Mouse (Mus musculus): ENCODE measurements around the gene Zfpl1. TPM values are rescaled to one million over a fixed set of nuclear protein-coding genes. Genes with fewer than 3 reads are reported as not detected.
A peak's percentile ranks its signal among the peaks of the same experiment; 100 is the strongest.
"Not testable (repeated sequence)": the region's sequence is repeated elsewhere in the genome, so short reads cannot be mapped to it uniquely, and the experiment has no call there.

Zfpl1 gene
- polyA plus RNA-seq, 1 experiment from 2014 or later, result 71.7 TPM

- Histone ChIP-seq H3K27me3 (ENCODE audit: insufficient read depth, low read length) (no peaks in the 10 kb centered on the region), H3K4me3 (replicated peaks; ENCODE audit: low read depth, low read length) (peak within 1 kb of the TSS; percentile 81), H3K4me2 (ENCODE audit: low read length) (peak within 1 kb of the TSS; percentile 83), H3K4me1 (replicated peaks; ENCODE audit: insufficient read depth, low read length) (peaks cover 17% of the 10 kb centered on the region), H3K36me3 (ENCODE audit: insufficient read depth, low read length) (peaks cover 34% of the 10 kb centered on the region), H3K9ac (ENCODE audit: low read depth, low read length) (peak within 1 kb of the TSS; percentile 86), H3K9me3 (replicated peaks; ENCODE audit: low read length) (no peaks in the 10 kb centered on the region), H3K27ac (peak within 1 kb of the TSS; percentile 98)
- 0 out of 2 replicates have a peak, but pooled peaks have one; percentile 10 for TF ChIP-seq CTCF (IDR thresholded peaks at IDR 0.05; ENCODE audit: low read depth)
- DNase-seq (ENCODE audit: low spot score), result peak; percentile 98
- WGBS, result under 1% methylated on average over 65 of the region's 65 CpGs
- ATAC-seq (replicated peaks; ENCODE audit: low FRiP score, low read depth), result peak; percentile 82
Measured at GRCm38 (mm10) chr19:6046294-6047153, 38.2 kb downstream of the Zfpl1 start, which contains the start of gene Syvn1. Gene Syvn1 (plus strand): TSS chr19:6046576.

DNA sequence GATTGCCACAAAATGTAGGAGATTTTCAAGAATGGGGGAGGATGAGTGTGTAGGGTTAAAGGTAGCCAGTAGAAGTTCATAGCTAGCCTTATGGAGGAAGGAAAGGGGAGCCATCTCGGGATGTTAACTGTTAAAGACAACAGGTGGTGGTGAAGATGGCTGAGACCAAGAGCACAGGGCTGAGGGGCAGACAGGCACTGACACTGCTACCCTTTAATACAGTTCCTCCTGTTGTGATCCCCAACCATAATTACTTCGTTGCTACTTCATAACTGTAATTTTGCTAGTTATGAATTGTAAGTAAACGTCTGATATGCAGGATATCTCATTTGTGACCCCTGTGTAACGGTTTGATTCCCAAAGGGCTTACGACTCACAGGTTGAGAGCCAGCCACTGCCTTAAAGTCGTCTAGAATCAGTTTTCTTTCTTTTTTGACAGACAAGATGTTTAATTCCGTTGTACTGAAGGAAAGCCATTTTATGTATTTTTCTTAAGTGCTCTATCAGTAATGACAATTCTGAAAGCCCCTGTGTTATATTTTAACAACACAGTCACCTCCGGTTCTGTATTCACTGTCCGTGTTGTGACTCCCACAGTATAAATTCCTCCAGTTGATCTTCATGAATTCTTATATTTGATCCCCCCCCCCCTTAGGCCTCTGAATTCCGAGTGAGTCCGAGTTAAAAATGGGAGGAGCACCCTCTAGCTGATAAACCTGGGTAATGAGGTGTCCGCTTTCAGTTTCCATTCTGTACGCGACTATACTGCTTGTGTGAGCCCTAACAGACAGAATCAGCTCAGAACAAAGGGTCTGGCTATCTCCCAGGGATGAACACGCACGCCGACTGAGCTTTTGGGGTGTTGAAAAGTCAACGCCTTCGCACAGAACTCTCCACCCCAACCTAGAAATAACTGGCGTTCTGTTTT is 39.1 kb downstream of the Zfpl1 start:
- peak; percentile 36 for TF ChIP-seq CTCF (IDR thresholded peaks at IDR 0.05; ENCODE audit: low read depth)
- 13% methylated on average over 20 of the region's 20 CpGs for WGBS
- DNase-seq (ENCODE audit: low spot score) (peak; percentile 61), ATAC-seq (replicated peaks; ENCODE audit: low FRiP score, low read depth) (peak; percentile 1; the same call in 1 of the 2 replicates)
- H3K9me3 ChIP-seq (replicated peaks; ENCODE audit: low read length), result no peaks in the 10 kb centered on the region
- H3K4me3 ChIP-seq (replicated peaks; ENCODE audit: low read depth, low read length), result peak overlapping the region; percentile 81
- H3K27me3 ChIP-seq (ENCODE audit: insufficient read depth, low read length), result no peaks in the 10 kb centered on the region
- peaks cover 18% of the 10 kb centered on the region for H3K4me1 ChIP-seq (replicated peaks; ENCODE audit: insufficient read depth, low read length)
- H3K4me2 ChIP-seq (ENCODE audit: low read length), result peak overlapping the region; percentile 83
- peak overlapping the region; percentile 86 for H3K9ac ChIP-seq (ENCODE audit: low read depth, low read length)
- peak overlapping the region; percentile 98 for H3K27ac ChIP-seq
- peaks cover 25% of the 10 kb centered on the region for H3K36me3 ChIP-seq (ENCODE audit: insufficient read depth, low read length)

GRCm38 (mm10) chr19:6044102-6044501 is 40.7 kb downstream of the Zfpl1 start:
- not testable (repeated sequence) for H3K27me3 ChIP-seq (ENCODE audit: insufficient read depth, low read length); ATAC-seq (replicated peaks; ENCODE audit: low FRiP score, low read depth); H3K4me2 ChIP-seq (ENCODE audit: low read length); H3K27ac ChIP-seq; H3K4me3 ChIP-seq (replicated peaks; ENCODE audit: low read depth, low read length); H3K9ac ChIP-seq (ENCODE audit: low read depth, low read length); H3K36me3 ChIP-seq (ENCODE audit: insufficient read depth, low read length); H3K9me3 ChIP-seq (replicated peaks; ENCODE audit: low read length)
- DNase-seq (ENCODE audit: low spot score), result peak; percentile 85
- peak; percentile 76 for TF ChIP-seq CTCF (IDR thresholded peaks at IDR 0.05; ENCODE audit: low read depth)
- 44% methylated on average over 4 of the region's 4 CpGs for WGBS
- H3K4me1 ChIP-seq (replicated peaks; ENCODE audit: insufficient read depth, low read length), result peaks cover 18% of the 10 kb centered on the region

DNA sequence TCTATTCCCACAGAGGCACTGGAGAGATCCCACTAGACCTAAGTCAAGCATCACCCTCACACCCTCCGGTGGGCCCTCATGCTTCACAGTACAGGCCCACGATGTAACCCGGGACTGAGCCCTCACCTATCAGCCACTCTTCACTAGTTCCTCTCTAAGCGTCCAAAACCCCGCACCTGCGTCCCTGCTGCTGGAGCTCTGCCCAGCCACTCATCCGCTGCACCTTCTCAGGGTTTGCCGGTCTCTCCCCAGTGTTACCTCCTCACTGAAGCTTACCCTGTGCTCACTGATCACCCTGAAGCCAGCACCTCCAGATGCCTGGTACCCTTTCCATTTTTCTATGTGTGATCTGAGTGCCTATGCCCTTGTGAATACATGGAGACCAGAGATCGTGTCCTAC is 42.5 kb downstream of the Zfpl1 start:
- H3K27ac ChIP-seq, result no peak overlapping the region
- no peaks in the 10 kb centered on the region for H3K9me3 ChIP-seq (replicated peaks; ENCODE audit: low read length)
- ATAC-seq (replicated peaks; ENCODE audit: low FRiP score, low read depth) (no peak), DNase-seq (ENCODE audit: low spot score) (no peak)
- no peak overlapping the region for H3K9ac ChIP-seq (ENCODE audit: low read depth, low read length)
- no peak for TF ChIP-seq CTCF (IDR thresholded peaks at IDR 0.05; ENCODE audit: low read depth)
- no peaks in the 10 kb centered on the region for H3K36me3 ChIP-seq (ENCODE audit: insufficient read depth, low read length)
- WGBS, result 69% methylated on average over 9 of the region's 9 CpGs
- H3K4me2 ChIP-seq (ENCODE audit: low read length), result no peak overlapping the region
- no peaks in the 10 kb centered on the region for H3K27me3 ChIP-seq (ENCODE audit: insufficient read depth, low read length)
- H3K4me3 ChIP-seq (replicated peaks; ENCODE audit: low read depth, low read length), result no peak overlapping the region
- peaks cover 10% of the 10 kb centered on the region; the same call in 1 of the 2 replicates for H3K4me1 ChIP-seq (replicated peaks; ENCODE audit: insufficient read depth, low read length)

DNA sequence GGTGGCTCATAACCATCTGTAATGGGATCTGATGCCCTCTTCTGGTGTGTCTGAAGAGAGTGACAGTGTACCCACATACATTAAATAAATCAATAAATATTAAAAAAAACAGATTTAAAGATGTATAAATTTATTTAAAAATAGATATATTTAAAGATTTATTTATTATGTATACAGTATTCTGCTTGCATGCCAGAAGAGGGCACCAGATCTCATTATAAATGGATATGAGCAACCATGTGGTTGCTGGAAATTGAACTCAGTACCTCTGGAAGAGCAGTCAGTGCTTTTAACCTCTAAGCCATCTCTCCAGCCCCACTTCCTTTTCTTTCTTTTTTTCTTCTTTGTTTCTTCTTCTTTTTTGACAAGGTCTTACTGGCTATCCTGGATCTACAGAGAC is 44.8 kb downstream of the Zfpl1 start:
- DNase-seq (ENCODE audit: low spot score) (no peak), ATAC-seq (replicated peaks; ENCODE audit: low FRiP score, low read depth) (no peak)
- Histone ChIP-seq H3K36me3 (ENCODE audit: insufficient read depth, low read length) (no peaks in the 10 kb centered on the region), H3K4me3 (replicated peaks; ENCODE audit: low read depth, low read length) (no peak overlapping the region), H3K27ac (no peak overlapping the region), H3K9ac (ENCODE audit: low read depth, low read length) (no peak overlapping the region), H3K27me3 (ENCODE audit: insufficient read depth, low read length) (no peaks in the 10 kb centered on the region), H3K9me3 (replicated peaks; ENCODE audit: low read length) (no peaks in the 10 kb centered on the region), H3K4me2 (ENCODE audit: low read length) (no peak overlapping the region), H3K4me1 (replicated peaks; ENCODE audit: insufficient read depth, low read length) (peaks cover 5% of the 10 kb centered on the region; the same call in 1 of the 2 replicates)
- peak; percentile 43 for TF ChIP-seq CTCF (IDR thresholded peaks at IDR 0.05; ENCODE audit: low read depth)

DNA sequence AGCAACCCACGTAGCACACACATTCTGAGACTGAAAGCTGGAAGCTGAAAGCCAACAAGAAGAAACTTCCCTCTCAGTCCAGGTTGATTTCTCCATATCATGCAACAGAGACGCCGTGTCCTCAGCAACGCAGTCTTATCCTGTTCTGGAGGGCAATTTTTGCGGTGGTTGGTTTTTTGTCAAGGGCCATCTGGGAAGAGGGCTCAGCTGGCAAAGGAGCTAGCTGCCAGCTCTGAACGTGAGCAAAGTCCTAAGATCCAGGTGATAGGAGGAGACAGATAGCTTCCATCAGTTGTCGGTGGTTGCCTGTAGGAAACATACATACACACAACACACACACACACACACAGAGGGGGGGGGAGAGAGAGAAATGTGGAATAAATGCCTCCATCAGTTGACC is 46.4 kb downstream of the Zfpl1 start:
- TF ChIP-seq CTCF (IDR thresholded peaks at IDR 0.05; ENCODE audit: low read depth), result no peak
- H3K9ac ChIP-seq (ENCODE audit: low read depth, low read length), result no peak overlapping the region
- H3K4me1 ChIP-seq (replicated peaks; ENCODE audit: insufficient read depth, low read length), result peaks cover 5% of the 10 kb centered on the region; the same call in 1 of the 2 replicates
- no peak overlapping the region for H3K4me3 ChIP-seq (replicated peaks; ENCODE audit: low read depth, low read length)
- no peaks in the 10 kb centered on the region for H3K36me3 ChIP-seq (ENCODE audit: insufficient read depth, low read length)
- no peak for ATAC-seq (replicated peaks; ENCODE audit: low FRiP score, low read depth)
- no peak overlapping the region for H3K27ac ChIP-seq
- DNase-seq (ENCODE audit: low spot score), result no peak
- no peaks in the 10 kb centered on the region for H3K9me3 ChIP-seq (replicated peaks; ENCODE audit: low read length)
- H3K27me3 ChIP-seq (ENCODE audit: insufficient read depth, low read length), result no peaks in the 10 kb centered on the region
- no peak overlapping the region for H3K4me2 ChIP-seq (ENCODE audit: low read length)
- 72% methylated on average over 7 of the region's 7 CpGs for WGBS

All from kidney, postnatal 0 days (tissue).